ENCODE assay signal across 14 mouse cellular contexts in the genomic region with DNA sequence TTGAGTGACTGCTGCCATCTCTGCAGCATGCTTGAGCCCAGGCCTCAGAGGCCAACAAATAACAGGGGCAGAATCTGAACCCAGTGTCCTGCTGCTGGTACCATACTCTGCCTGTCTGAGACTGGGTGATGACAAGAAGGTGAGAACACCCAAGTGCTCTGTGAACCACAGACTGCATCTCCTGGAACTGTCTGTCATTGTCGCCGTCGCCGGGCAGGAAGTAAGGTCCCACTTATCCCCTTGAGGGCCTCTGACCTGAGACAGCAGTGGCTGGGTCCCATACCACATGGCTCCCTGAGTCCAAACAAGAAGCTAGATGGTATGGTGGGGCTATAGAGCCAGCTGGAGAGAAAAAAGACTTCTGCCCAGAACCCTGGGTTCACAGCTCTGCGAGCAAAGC.
A peak's percentile ranks its signal among the peaks of the same experiment; 100 is the strongest.
DNase-seq lines count a peak whose midpoint lies in the region; ATAC-seq and TF ChIP-seq lines count a peak whose summit lies in the region.
"Had no signal": no experiment of that assay in that cellular context is flagged by ENCODE, and none has a peak within 500 bp of the region (broad histone marks: within the 10 kb centered on the region; RNA-seq: fewer than 3 reads in every experiment).

No protein-coding gene starts in this region.

- no peak overlapping the region for H3K4me2 ChIP-seq in heart, embryonic 13.5 days
- no peak overlapping the region for H3K4me2 ChIP-seq in liver, postnatal 0 days (ENCODE audit: low read depth, low read length)
- H3K4me2 ChIP-seq: limb, embryonic 13.5 days had no signal

- no peak for TF ChIP-seq EP300 in liver, postnatal 0 days (IDR thresholded peaks at IDR 0.05; ENCODE audit: low read depth)

- H3K27me3 ChIP-seq in heart, embryonic 13.5 days (replicated peaks) = no peaks in the 10 kb centered on the region
- no peaks in the 10 kb centered on the region for H3K27me3 ChIP-seq in spleen, adult 2 months (ENCODE audit: control insufficient read depth, insufficient read depth, low read length)
- H3K27me3 ChIP-seq in liver, postnatal 0 days (ENCODE audit: insufficient read depth, low read length) = no peaks in the 10 kb centered on the region
- H3K27me3 ChIP-seq: limb, embryonic 13.5 days had no signal

- peaks cover 86% of the 10 kb centered on the region for H3K4me1 ChIP-seq in heart, embryonic 13.5 days
- peaks cover 11% of the 10 kb centered on the region for H3K4me1 ChIP-seq in spleen, adult 2 months (ENCODE audit: control insufficient read depth, insufficient read depth, insufficient read length)
- peaks cover 25% of the 10 kb centered on the region for H3K4me1 ChIP-seq in liver, postnatal 0 days (ENCODE audit: insufficient read depth)

- H3K9me3 ChIP-seq in heart, embryonic 13.5 days = no peaks in the 10 kb centered on the region
- no peaks in the 10 kb centered on the region for H3K9me3 ChIP-seq in liver, postnatal 0 days (ENCODE audit: low read length)
- H3K9me3 ChIP-seq: limb, embryonic 13.5 days had no signal

- ATAC-seq in heart, embryonic 13.5 days (ENCODE audit: extremely low read depth, insufficient number of reproducible peaks, low FRiP score, low TSS enrichment) = no peak
- 0 out of 2 replicates have a peak, but pooled peaks have one; percentile 17 for ATAC-seq in megakaryocyte progenitor cell, adult 5-6 weeks (replicated peaks; ENCODE audit: poor library complexity)
- ATAC-seq in cerebellum, adult (ENCODE audit: insufficient number of reproducible peaks, low FRiP score, low TSS enrichment) = no peak
- no peak for ATAC-seq in liver, postnatal 0 days
- ATAC-seq: hindbrain, postnatal 0 days had no signal

- no peak for DNase-seq in heart, adult 11 months
- DNase-seq in spleen, adult 2 months (ENCODE audit: low read depth in 1 of 2, low spot score in 2 of 2) = peak in 1 of 2 experiments; percentile 57
- no peak for DNase-seq in spleen, postnatal 4 days (ENCODE audit: low spot score in 2 of 2)
- DNase-seq in thymus, postnatal 4 days = peak; percentile 71
- DNase-seq in liver, postnatal 0 days = no peak
- DNase-seq: cerebellum, adult 2 months; embryo, embryonic 11 days; kidney, adult 9 months had no signal

- H3K36me3 ChIP-seq in heart, embryonic 13.5 days = peaks cover 29% of the 10 kb centered on the region
- no peaks in the 10 kb centered on the region; the same call in 1 of the 2 replicates for H3K36me3 ChIP-seq in spleen, adult 2 months (ENCODE audit: control insufficient read depth, insufficient read depth, low read length)
- 0 out of 2 replicates have a peak, but pooled peaks cover 8% of the 10 kb centered on the region for H3K36me3 ChIP-seq in liver, postnatal 0 days (replicated peaks; ENCODE audit: insufficient read depth, low read length)

- TF ChIP-seq POLR2A in spleen, adult 2 months (IDR thresholded peaks at IDR 0.05; ENCODE audit: low read depth, low read length) = no peak

- TF ChIP-seq CTCF in spleen, adult 2 months (IDR thresholded peaks at IDR 0.05; ENCODE audit: extremely low read depth, insufficient read depth, insufficient read length, insufficient replicate concordance) = no peak
- no peak for TF ChIP-seq CTCF in liver, postnatal 0 days (IDR thresholded peaks at IDR 0.05; ENCODE audit: low read depth)

- WGBS in heart, embryonic 13.5 days = 40% methylated on average over 5 of the region's 5 CpGs
- WGBS in spleen, adult 2 months = 15% methylated on average over 5 of the region's 5 CpGs
- WGBS in liver, postnatal 0 days (ENCODE audit: insufficient replicate concordance) = 43% methylated on average over 5 of the region's 5 CpGs

- no peak overlapping the region for H3K4me3 ChIP-seq in heart, embryonic 13.5 days
- no peak overlapping the region for H3K4me3 ChIP-seq in spleen, adult 2 months (ENCODE audit: extremely low read depth, insufficient read depth, insufficient read length)
- H3K4me3 ChIP-seq in liver, postnatal 0 days (ENCODE audit: low read depth, low read length) = no peak overlapping the region
- H3K4me3 ChIP-seq: limb, embryonic 13.5 days; megakaryocyte, embryonic 14.5 days had no signal

- H3K9ac ChIP-seq in heart, embryonic 13.5 days = peak overlapping the region; percentile 38; the same call in 1 of the 2 replicates
- no peak overlapping the region for H3K9ac ChIP-seq in liver, postnatal 0 days (replicated peaks)
- H3K9ac ChIP-seq: limb, embryonic 13.5 days had no signal

- peak overlapping the region; percentile 49 for H3K27ac ChIP-seq in heart, embryonic 13.5 days (replicated peaks)
- peak overlapping the region; percentile 33; the same call in 1 of the 2 replicates for H3K27ac ChIP-seq in spleen, adult 2 months (ENCODE audit: insufficient read depth, low read length)
- H3K27ac ChIP-seq in liver, postnatal 0 days (ENCODE audit: low read depth) = no peak overlapping the region
- H3K27ac ChIP-seq: hindbrain, postnatal 0 days had no signal
